Mouse (Mus musculus): ENCODE results near the gene Npw.

Npw gene

DNA sequence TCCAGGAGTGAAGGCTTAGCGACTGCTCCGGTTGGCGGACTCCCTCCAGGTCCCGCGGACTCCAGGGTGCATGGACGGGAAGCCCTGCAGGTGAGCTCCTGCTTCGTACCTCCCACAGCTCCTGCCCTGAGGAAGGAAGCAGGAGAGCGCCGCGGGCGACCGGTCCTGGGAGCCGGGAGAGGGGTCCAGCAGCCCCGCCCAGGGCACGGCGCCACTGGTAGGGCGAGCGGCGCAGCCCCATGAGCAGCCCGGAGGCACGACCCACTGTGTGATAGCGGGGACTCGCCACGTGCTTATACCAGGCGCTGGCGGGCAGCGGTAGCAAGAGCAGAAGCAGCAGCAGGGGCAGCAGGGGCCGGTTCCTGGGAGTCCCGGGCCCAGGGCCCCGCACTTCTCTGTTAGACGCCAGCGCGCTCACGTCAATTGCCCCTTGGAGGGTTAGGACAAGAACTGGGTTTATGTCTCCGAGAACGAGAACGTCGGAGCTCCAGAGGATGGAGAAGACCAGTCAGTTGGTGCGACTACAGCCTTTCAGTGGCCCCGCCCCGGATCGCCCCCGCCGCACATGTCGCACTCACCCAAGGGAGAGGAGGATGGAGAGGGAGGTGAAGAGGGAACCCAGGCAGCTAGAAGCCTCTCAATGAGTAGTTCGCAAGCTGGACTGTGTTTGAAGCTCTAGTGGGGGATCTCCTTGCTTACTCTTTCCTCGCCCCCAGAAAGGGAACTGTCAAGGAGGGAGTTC, at the start of gene Npw:
Gene Npw, minus strand, starts transcription at position 441 of the 742 bp plus-strand sequence.
- DNase-seq (ENCODE audit: low spot score in 2 of 2) = no peak

DNA sequence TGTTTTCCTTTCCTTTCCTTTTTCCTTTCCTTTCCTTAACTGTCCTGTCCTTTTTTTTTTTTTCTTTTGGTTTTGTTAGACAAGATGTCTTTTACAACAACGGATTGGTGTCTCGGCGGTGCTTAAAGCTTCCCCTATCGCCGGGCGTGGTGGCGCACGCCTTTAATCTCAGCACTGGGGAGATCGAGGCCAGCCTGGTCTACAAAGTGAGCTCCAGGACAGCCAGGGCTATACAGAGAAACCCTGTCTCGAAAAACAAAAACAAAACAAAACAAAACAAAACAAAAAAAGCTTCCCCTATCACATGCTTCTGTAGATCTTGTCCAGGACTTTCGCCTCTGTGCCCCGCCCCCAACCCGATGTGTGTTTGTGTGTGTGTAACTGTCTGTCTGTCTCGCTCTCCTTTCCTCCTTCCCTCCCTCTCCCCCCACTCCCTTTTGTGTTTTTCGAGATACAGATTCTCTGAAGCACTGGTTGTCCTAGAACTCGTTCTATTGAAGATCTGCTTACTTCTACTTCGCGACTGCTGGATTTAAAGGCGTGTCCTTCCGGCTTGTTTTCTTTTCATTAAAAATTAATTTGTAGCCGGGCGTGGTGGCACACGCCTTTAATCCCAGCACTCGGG, 49.7 kb upstream of the Npw start:
- DNase-seq (ENCODE audit: low spot score in 2 of 2) = no peak

DNA sequence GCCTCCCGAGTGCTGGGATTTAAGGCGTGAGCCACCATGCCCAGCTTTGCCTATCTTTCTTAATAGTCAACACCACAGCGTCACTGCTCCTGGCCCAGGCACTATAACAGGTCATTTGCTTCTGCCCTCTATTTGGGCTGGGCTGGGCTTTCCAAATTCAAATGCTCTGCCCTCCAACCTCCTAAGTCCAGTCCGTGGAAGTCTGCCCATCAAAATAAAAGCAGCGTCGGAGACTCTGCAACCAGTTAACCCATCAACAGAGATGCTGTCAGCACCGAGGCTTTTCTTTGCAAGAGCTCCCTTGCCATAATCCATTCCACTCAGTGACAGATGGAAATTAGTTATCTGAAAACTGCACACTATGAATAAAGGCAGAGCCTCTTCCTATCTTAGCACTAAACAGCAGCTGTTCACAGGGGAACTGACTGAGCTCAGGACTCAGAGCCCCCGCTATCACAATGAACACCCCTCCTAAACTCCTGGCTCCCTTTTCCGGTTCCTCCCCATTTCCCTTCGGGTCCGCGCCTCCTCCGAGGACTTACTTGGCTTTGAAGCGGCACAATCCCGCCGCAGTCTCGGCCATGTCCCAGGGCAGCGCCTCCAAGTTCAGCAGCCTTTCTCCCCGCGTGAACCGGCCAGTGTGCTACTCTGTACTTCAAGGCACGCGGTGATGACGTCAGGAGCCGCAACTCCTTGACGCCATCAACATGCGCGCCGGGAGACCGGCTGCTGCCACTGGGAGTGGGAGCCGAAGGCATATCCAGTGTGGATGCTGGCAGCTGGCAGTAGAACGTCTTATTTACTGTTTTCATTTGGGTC, 48.9 kb upstream of the Npw start, which contains the start of gene Tbl3:
Gene Tbl3, minus strand, starts transcription at position 679 of the 819 bp plus-strand sequence.
- DNase-seq (ENCODE audit: low spot score in 2 of 2) = peak; percentile 95 to 96

DNA sequence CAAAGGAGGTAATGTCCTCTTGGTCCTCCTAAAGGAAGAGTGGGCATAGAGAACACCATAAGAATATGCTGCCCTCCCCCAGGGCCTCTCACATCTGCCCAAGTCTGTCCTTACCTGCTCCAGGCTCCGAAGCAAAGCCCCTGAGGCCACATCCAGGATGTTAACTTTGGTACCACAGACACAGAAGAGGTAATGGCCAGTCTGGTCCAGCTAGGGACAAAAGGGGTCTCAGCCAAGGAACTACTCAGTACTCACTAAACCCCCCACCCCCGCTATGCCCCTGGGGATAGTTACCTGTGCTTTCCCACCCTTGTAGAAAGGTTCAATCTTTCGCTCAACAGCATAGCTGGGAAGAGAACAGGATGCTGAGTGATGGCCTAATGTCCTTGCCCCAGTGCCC, 47.6 kb upstream of the Npw start:
- no peak for DNase-seq (ENCODE audit: low spot score in 2 of 2)

DNA sequence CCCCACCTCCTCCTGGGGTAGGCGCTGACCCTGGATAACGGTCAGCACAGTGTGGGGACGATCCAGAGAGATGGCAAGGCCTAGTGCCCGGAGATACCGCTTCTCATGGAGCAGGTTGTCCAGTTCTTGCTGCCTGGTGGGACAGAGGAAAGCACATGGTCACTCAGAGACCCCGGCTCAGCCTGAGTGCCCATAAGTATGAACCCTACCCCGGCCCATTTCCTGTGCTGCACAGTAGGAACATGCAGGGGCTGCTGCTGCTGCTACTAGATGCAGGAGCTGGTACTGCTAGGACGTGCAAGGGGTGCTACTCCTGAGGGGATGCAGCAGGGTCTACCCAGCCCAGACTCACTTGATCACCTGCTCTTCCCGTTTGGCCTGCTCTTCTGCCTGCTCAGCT, 43.0 kb upstream of the Npw start:
- DNase-seq (ENCODE audit: low spot score in 2 of 2) = no peak

DNA sequence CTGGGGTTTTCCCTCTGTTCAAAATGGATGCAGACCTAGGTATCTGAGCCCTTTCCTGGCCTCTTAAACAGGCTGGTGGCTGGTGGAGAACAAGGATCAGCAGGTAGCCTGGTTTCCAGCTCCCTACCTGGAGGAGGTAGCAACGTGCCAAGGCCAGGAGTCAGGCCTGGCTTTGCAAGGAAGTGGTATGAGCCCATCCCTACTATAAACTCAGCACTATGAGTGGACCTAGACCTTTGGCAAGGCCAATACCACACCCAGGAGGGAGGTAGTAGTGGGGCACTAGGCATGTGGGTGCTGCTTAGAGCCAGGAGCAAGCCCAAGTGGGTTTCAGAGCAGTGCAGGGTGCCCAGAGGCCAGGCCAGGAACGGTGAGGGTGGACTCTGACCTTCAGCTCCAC, 41.2 kb upstream of the Npw start:
- DNase-seq (ENCODE audit: low spot score in 2 of 2) = no peak

DNA sequence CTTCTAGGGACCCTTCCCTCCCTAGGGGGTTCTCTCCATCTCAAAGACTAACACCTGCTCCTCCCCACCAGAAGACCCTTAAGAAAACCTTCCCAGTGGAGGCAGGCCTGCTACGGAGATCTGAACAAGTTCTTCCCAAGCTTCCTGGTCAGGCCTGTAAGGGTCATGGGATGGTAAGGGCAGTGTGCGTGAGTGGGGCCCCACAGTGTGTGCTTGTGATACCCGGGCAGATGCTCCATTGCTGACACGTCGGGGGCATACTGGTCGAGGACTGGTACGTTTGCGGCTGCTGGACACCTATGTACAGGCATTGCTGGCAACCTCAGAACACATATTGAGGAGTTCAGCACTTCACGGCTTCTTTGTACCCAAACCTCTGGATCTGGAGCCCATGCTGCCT, 40.5 kb upstream of the Npw start:
- no peak for DNase-seq (ENCODE audit: low spot score in 2 of 2)

DNA sequence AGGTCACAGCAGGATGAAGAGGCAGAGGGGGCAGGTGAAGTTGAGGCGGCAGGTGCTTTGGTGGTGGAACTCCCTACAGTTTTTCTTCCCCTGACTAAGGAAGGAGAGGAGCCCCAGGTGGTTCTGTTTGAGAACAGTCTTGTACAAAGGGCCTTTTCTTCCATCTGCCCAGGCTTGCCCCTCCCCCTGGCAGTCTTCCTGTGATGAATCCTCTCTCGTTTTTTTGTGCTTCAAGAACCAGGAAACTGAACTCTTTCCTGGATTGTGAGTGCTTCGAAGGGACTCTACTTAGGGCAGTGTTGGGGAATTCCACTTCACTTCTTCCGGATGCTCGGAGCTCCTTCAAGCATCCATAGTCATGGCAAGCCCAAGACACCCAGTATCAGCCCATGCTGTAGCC, 39.7 kb upstream of the Npw start:
- DNase-seq (ENCODE audit: low spot score in 2 of 2) = no peak

DNA sequence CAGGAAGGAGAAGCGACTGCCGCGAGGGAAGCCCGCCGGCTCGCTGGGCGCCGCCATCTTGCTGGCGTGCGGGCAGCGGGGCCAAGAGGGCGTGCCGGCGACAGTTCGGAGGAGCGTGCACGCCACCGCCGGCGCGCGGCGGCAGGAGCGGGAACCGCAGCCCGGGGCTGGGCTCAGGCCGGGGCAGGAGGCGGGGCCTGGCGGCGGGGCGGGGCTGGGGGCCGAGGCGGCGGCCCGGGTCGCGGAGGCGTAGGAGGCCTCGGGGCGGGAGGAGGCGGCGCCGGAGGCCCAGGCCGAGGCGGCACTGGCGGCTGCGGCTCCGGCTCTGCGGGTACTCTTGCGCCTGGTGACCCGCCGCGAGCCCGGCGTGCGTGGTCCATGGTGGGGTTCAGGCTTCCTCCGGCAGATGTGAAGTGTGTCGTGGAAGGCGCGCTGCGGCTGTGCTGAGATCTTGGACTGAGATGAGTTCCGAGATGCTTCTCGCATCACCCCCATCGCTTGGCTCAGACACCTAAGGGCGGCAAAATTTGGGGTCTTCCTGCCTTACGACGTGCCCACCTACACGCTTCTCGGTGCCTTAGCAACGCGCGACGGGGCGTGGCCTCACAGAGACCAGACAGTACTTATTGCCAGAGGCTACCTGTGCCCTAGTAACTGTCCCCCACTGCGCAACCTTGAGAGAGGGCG, 37.9 kb upstream of the Npw start, which contains the start of the genes Gfer and Noxo1:
Gene Gfer, minus strand, starts transcription at position 146 of the 687 bp plus-strand sequence.
Gene Noxo1, plus strand, starts transcription at position 224 of the 687 bp plus-strand sequence.
- peak; percentile 75 to 91 for DNase-seq (ENCODE audit: low spot score in 2 of 2)

DNA sequence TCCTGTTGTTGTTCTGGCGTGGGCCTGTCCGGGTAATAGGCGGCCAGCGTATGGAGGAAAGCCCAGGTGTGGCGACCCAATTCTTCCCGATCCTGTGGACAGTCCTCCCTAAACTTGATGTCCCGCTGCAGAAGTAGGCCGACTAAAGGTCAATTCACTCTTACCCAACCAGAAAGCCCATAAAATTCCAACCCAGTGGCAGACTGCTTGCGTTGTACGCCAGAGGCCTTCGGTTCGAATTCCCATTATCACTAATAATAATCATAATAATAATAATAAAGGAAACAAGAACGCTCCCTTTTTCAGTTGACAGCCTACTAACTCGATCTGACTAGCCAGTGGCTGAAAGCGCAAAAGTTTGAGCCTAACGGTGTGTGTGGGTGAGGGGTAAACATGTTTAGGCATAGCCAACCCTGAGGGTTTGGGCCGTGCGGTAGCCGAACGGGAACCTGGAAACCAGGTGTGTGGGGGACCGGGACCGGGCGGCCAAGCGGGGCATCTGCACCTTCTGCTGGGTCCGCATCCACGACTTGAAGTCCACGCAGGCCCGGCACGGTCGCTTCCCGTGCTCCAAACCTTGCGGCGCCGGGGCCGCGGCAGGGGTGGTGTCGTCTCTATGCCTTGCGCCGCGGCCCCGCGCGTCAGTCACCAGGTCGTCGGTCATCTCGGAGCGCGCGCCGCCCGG, 37.2 kb upstream of the Npw start:
- no peak for DNase-seq (ENCODE audit: low spot score in 2 of 2)

DNA sequence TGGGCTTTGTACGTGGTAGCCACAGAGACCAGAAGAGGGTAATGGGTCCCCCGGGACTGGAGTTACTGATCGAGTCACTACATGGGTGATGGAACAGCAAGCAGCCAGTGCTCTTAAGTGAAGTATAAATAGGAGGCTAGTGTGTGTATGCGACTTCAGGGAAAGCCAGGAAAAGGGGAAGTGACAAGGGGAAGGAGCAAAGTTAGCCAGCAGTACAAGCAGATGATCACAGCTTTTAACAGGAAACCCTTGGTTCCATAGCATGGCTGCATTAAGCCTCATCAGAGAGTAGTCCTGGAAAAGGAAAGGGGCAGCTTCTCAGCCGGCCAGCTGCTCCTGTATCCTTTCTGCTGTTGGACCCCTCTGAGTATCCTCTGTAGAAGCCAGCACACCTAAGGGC, 34.1 kb upstream of the Npw start:
- DNase-seq (ENCODE audit: low spot score in 2 of 2) = no peak

DNA sequence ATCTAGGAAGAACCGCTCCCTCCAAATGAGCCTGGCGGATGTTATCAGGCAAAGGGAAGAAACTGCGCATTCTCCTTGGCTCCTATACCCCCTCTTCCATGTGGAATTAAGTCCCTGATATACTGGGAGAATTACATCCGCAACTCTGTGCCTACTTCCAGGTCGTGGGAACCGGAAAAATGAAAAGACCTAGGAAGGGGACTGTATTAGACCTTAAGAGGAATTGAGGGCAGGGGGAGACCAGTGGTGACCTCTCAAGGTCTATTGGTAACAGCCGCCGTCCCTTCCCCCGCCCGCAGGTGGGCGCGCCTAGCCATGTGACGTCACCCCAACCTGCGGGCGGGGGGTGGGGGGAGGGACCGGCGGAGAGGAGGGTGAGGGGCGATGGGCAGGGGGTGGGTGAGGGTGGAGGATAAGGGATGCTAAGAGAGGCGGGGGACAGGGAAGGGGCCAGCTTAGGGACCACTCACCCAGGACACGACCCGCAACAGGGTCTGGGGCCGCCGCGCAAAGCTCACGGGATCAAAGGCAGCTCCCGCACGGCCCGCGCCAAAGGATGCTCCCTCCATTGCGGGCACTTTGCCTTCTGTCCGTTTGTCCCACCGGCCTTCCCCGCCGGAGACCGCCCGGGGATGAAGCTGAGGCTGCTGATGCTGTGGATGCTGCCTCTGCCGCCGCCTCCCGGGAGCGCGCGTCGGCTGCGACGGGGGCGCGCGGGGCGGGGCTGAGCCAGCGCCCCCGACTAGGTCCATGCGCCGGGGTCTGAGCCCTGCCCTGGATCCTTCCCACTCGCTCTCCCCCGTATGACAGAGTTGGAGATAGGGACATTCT, 31.2 kb upstream of the Npw start, which contains the start of gene Syngr3:
Gene Syngr3, minus strand, starts transcription at position 705 of the 831 bp plus-strand sequence.
- DNase-seq (ENCODE audit: low spot score in 2 of 2) = peak in 1 of 2 experiments; percentile 47

DNA sequence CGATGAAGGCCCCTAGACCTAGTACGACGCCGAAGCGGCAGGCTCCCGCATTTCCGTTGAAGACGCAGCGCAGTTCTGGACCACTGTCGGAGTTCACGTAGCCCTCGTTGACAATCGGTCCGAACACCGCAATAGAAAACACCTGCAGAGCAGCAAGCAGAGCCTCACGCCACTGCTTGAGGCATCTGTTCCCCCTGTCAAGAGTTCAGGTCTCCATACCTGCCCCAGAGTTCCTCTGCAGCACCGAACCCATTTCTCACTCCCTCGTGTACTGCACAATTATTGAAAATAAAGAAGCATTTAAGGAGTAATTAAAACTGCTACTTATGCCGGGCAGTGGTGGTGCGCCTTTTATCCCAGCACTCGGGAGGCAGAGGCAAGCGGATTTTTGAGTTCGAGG, 29.3 kb upstream of the Npw start:
- no peak for DNase-seq (ENCODE audit: low spot score in 2 of 2)

DNA sequence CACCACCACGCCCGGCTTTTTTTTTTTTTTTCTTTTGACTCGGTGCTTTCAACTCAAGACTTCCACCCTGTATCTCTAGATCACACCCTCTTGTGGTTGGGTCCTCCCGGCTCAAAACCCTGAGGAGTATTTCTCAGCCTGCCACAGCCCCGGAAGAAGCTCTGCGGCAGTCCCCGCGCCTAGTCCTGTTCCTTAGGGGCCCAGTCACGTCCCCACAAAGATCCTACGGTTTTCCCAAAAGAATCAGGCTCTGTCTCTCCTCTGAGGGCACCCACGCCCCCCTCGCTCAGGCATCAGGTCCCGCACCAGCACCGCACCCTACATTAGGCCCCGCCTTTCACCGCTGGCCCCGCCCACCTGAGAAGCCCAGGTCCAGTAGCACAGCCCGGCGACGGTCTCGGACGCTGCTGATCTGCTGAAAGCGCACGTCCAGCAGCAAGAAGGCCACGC, 28.9 kb upstream of the Npw start:
- DNase-seq (ENCODE audit: low spot score in 2 of 2) = no peak

DNA sequence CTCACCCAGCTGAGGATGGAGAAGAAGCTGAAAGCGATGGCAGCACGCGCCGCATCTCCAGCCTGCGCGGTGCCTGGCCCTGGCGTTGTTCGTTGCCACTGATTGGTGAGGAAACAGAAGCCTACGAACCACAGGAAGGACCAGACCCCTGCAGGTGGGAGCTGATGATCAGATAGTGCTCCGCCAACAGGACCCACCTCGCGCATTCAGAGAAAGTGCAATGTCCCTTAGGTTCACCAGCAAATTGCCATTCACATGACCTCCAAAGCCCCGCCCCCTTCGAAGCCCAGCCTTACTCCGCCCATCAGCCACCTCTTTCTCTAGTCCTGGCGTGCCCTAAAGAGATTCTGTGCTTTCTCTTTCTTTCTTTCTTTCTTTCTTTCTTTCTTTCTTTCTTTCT, 28.3 kb upstream of the Npw start:
- DNase-seq (ENCODE audit: low spot score in 2 of 2) = no peak

DNA sequence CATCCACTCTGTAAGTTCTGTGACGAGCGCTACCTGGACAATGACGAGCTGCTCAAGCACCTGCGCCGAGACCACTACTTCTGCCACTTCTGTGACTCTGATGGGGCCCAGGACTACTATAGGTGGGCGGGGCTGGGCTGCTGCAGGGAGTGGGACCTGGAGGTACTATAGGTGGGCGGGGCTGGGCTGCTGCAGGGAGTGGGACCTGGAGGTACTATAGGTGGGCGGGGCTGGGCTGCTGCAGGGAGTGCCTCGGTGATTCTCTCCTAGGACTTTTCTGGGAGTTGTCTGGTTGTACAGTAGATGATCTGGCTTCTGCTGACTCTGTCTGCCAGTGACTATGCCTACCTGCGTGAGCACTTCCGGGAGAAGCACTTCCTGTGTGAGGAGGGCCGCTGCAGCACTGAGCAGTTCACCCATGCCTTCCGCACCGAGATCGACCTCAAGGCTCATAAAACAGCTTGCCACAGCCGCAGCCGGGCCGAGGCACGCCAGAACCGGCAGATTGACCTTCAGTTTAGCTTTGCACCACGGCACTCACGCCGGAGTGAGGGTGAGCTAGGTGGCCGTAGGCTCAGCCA, 19.3 kb upstream of the Npw start:
- no peak for DNase-seq (ENCODE audit: low spot score in 2 of 2)

DNA sequence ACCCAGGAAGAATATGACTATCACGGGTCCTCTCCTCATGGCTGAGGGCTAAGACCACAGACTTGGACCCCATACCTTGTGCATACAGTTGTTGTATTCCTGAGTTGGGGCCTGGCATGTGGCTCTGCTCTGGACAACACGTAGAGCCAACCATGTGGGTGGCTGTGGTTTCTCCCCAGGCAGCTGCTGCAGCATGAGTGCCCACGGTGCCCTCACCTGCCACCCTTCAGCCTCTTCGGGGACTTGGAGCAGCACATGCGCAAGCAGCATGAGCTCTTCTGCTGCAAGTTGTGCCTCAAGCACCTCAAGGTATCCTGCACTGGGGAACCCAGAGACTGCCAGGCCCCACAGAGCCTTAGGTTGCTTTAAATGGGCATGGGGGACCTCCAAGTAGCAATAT, 18.6 kb upstream of the Npw start:
- no peak for DNase-seq (ENCODE audit: low spot score in 2 of 2)

DNA sequence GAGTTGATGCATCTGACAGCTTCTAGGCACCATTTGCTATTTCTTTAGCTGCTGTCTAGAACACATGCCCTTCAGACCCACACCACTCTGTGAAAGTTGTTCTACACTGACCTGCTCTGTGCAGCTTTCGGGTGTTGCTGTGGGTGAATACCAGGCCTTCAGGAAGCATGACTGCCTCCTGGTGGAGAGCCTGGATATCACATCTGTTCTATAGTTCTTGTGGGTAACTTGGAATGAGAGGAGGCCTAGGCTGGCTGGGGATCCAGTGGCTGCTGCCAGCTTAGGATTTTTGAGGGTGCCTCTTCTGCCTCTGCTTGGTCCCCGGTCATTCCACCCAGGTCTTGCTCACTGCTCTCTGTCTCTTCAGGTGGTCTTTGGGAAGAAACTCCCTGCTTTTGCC, 17.9 kb upstream of the Npw start:
- DNase-seq (ENCODE audit: low spot score in 2 of 2) = peak; percentile 69 to 70

DNA sequence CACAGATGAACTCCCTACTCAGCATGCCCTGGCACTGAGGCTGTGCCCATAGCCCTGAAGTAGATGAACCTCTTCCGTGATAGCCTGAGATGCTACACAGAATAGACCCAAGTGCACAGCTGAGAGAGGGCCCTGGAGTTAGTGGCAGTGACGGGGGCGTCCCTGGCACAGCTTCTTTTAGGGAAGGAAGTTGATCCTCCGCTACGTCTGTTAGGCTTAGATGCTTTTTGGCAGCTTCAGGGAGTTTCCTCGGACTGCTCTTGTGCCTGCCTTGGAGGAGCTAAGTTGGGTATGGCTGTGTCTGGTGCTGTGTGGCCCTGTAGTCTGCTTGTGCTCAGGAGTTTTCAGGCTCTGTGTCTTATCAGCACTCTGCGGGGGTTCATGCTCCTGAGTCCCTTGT, 16.0 kb upstream of the Npw start:
- DNase-seq (ENCODE audit: low spot score in 2 of 2) = no peak

DNA sequence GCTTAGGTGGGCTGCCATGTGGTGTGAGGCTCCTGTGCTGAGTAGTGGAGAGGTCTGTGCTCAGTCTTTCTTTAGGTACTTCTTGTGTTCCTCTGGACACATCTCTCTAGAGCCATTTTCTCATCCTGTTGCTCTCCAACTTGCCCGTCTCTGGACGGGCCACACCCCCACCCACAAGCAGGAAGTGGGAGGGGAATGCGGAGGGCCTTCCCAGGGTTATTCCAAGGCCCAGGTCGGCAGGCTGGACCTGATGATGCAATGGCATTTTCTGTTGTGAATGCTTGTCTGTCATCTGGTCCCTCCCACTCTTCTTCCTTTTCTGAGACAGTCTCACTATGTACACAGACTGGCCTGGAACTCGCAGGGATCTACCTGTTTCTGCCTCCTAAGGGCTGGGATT, 13.9 kb upstream of the Npw start:
- DNase-seq (ENCODE audit: low spot score in 2 of 2) = no peak

All from cerebellum, postnatal 4 days (tissue).